Mouse (Mus musculus) liver, embryonic 14.5 days (tissue): Measurements from ENCODE around the gene Hmgb1. TPM values are rescaled to one million over a fixed set of nuclear protein-coding genes. Genes with fewer than 3 reads are reported as not detected.

Experiments
- ATAC-seq: fragments of 200-750 bp; cut with Nextera tagmentation; 2 replicates; pipeline ENCODE4 v1.8.0; 2017; ENCODE audit warnings: moderate number of reproducible peaks, mild to moderate bottlenecking, moderate library complexity; ENCODE audit not compliant: insufficient read depth
- DNase-seq, 3 experiments: peaks; one replicate each; pipeline ENCODE4 v3.0.0-alpha.2; 2012 to 2013; ENCODE audit warnings: low read depth in 3 of 3, low spot score in 3 of 3
- H3K27ac ChIP-seq: fragments of 300-500 bp; sonication (generic); 2 replicates; pipeline ENCODE4 v1.5.1; 2014; ENCODE audit warnings: moderate library complexity, mild to moderate bottlenecking, control low read depth, inconsistent platforms
- H3K27me3 ChIP-seq: fragments of 300-500 bp; sonication (generic); 2 replicates; pipeline ENCODE4 v1.6.1; 2014; ENCODE audit warnings: mild to moderate bottlenecking, low read length, moderate library complexity; ENCODE audit not compliant: control insufficient read depth, insufficient read depth
- H3K36me3 ChIP-seq: fragments of 300-500 bp; sonication (generic); replicated peaks from 2 replicates; pipeline ENCODE4 v1.6.1; 2014; ENCODE audit warnings: low read depth; ENCODE audit not compliant: control insufficient read depth, insufficient read depth
- H3K4me1 ChIP-seq, 2 experiments: fragments of 200-500 bp in 1 of 2; fragments of 300-500 bp in 1 of 2; sonication (generic) in 1 of 2; replicated peaks; 2 replicates each; pipeline ENCODE4 v1.6.1; 2012 to 2014; ENCODE audit warnings: antibody characterized with exemption in 1 of 2, inconsistent platforms in 1 of 2, low read length in 1 of 2; ENCODE audit not compliant: control insufficient read depth in 2 of 2, insufficient read depth in 2 of 2
- H3K4me2 ChIP-seq: fragments of 300-500 bp; sonication (generic); 2 replicates; pipeline ENCODE4 v1.6.1; 2014; ENCODE audit warnings: low read depth, mild to moderate bottlenecking, control low read depth, moderate library complexity
- H3K4me3 ChIP-seq, 2 experiments: fragments of 200-500 bp in 1 of 2; fragments of 300-500 bp in 1 of 2; sonication (generic) in 1 of 2; 2 replicates each; pipeline ENCODE4 v1.5.1; 2012 to 2014; ENCODE audit warnings: low read depth in 2 of 2, low read length in 2 of 2, mild to moderate bottlenecking in 2 of 2, control low read depth in 1 of 2, inconsistent platforms in 1 of 2, moderate library complexity in 1 of 2; ENCODE audit not compliant: insufficient read depth in 1 of 2
- H3K9ac ChIP-seq: fragments of 300-500 bp; sonication (generic); replicated peaks from 2 replicates; pipeline ENCODE4 v1.6.1; 2014; ENCODE audit warnings: mild to moderate bottlenecking, control low read depth, moderate library complexity
- H3K9me3 ChIP-seq: fragments of 300-500 bp; sonication (generic); 2 replicates; pipeline ENCODE4 v1.6.1; 2016; ENCODE audit warnings: low read length, mixed read lengths; ENCODE audit not compliant: control insufficient read depth
- CTCF ChIP-seq: IDR thresholded peaks from 2 replicates; pipeline ENCODE4 v1.5.1; 2016; ENCODE audit warnings: antibody characterized with exemption, low read depth, control low read depth
- EP300 ChIP-seq: IDR thresholded peaks from 2 replicates; pipeline ENCODE4 v1.6.1; 2016; ENCODE audit warnings: antibody characterized with exemption, low read depth
- WGBS: fragments of 180-500 bp; shearing (Covaris S2); extraction: QIAGEN DNeasy Blood & Tissue Kit; methylation state at CpG from one replicate; pipeline ENCODE4 v1.1.7; 2014; ENCODE audit not compliant: insufficient replicate concordance; 5-methylcytosine and 5-hydroxymethylcytosine counted together
- polyA plus RNA-seq, 2 experiments: library from polyadenylated mRNA; depleted of rRNA in 1 of 2; stranded (reverse) in 1 of 2; unstranded in 1 of 2; fragments of >200 nt; fragmentation: Nextera tagmentation in 1 of 2; extraction: Ambion mirVana in 1 of 2; gene quantifications; 2 replicates each; pipeline versions ENCODE4 v1.2.1 to v1.2.3; 2012 to 2014

The Hmgb1 gene
- polyA plus RNA-seq, 2 experiments: 176 to 555 TPM

DNA sequence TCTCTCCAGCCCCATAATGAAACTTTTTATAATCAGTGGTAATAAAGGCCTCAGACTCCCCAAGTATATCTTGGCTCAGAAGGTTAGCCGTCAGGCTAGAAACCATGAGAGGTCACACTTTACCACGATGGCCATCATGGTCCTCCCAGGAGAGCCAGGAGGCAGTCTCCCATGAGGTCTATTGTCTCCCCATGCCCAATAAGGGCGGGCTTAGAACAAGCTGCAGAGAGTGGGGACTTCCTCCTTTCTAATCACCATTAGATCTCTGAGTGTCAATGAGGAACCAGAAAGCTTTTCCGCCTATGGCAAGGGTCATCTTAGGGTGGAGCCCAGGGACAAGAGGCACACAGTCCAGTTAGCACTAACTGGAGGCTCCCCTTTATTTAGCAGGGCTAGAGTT lies 37.1 kb upstream of the Hmgb1 start:
- Histone ChIP-seq H3K27me3 (no peaks in the 10 kb centered on the region), H3K4me3 (no peak overlapping the region), H3K36me3 (peaks cover 5% of the 10 kb centered on the region), H3K9me3 (no peaks in the 10 kb centered on the region), H3K4me2 (no peak overlapping the region), H3K9ac (no peak overlapping the region), H3K27ac (no peak overlapping the region), H3K4me1 (peaks cover 19 to 26% of the 10 kb centered on the region in 2 experiments; a peak in 3 of 4 replicates)
- TF ChIP-seq CTCF: no peak
- no peak for TF ChIP-seq EP300
- WGBS: 47% methylated on average over 4 of the region's 4 CpGs
- ATAC-seq (no peak), DNase-seq (no peak)

DNA sequence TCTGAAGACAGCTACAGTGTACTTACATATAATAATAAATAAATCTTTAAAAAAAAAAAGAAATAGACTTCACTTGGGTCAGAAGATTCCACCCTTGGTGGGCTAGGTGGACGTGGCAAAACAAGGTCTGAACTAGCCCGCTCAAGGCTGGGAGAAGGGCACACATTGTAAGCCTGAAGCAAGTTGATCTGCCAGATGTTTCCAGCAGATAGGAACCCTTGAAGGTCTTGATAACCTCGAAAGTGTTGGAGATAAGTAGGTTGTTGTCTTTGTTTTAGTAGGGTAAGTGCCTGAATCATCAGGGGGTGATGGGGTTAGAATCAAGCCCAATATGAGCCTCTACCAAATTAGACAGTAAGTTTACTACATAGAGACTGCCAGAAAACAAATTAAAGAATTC lies 35.2 kb upstream of the Hmgb1 start:
- DNase-seq (peak; percentile 41 to 55 (median 50)), ATAC-seq (peak; percentile 71)
- no peaks in the 10 kb centered on the region for H3K27me3 ChIP-seq
- H3K4me1 ChIP-seq: peaks cover 19 to 26% of the 10 kb centered on the region in 2 experiments; a peak in 3 of 4 replicates
- H3K27ac ChIP-seq: no peak overlapping the region
- peak overlapping the region; percentile 20; the same call in 1 of the 2 replicates for H3K4me2 ChIP-seq
- H3K9ac ChIP-seq: no peak overlapping the region
- H3K4me3 ChIP-seq: no peak overlapping the region
- H3K9me3 ChIP-seq: no peaks in the 10 kb centered on the region
- TF ChIP-seq EP300 (peak; percentile 79), CTCF (no peak)
- WGBS: 10% methylated on average over 3 of the region's 3 CpGs
- H3K36me3 ChIP-seq: peaks cover 21% of the 10 kb centered on the region

DNA sequence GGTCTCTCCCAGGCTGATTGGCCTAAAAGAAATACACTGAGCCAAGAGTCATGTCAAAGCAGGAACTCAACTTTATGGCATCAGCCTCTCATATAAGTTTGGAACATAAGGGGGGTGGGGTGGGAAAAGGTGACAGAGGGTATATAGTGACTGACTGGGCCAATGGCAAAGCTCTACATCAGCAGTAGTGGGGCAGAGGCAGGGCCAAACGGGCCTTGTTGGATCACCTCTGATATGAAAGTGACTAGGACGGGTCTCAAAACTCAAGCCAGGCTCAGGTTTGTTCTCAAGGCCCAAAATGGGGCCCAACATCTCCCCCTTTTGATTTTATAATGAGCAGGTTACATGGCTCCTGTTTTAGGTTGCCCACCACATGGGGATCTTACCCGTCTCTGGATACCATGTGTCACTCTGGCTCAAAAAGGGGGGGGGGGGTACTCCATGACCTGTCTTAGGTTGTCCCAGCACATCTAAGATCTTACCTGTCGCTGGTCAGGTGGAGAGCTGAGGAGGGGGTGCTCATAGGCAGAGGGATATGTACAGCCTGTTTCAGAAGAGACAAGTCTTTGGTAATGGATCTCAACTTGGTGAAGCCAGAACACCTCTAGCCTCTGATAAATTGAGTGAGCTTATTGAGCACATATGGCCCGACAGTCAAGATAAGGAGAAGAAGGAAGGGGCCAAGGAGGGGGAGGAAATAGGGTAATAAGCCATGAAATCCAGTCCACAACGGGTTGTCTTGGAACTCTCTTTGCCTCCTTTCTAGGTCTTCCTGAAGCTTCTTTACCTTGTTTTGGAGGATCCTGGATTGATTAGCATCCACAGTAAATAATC lies 33.5 kb upstream of the Hmgb1 start:
- no peak overlapping the region for H3K27ac ChIP-seq
- WGBS: 49% methylated on average over 6 of the region's 6 CpGs
- ATAC-seq: no peak

DNA sequence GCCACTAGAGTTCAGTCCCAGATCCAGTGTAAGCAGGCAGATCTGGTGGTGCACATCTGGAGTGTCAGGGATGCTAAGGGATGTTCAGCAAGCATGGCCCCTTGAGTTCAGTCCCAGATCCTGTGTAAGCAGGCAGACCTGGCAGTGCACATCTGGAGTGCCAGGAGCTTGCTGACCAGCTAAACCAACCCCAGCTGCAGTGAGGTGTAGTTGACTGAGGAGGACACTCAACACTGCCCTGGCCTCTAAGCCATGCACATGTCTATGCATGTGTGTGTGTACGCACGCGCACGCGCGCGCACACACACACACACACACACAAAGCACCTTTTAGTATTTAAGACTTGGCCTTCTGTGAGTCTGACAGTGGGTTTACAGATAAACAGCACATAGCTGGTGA lies 31.3 kb upstream of the Hmgb1 start:
- 95% methylated on average over 7 of the region's 7 CpGs for WGBS
- H3K9ac ChIP-seq: no peak overlapping the region
- no peak overlapping the region for H3K4me3 ChIP-seq
- no peaks in the 10 kb centered on the region for H3K9me3 ChIP-seq
- H3K27me3 ChIP-seq: no peaks in the 10 kb centered on the region
- peaks cover 43% of the 10 kb centered on the region for H3K36me3 ChIP-seq
- no peak overlapping the region for H3K4me2 ChIP-seq
- no peak for DNase-seq
- ATAC-seq: no peak
- H3K4me1 ChIP-seq: peaks cover 19 to 26% of the 10 kb centered on the region in 2 experiments; a peak in 3 of 4 replicates
- TF ChIP-seq CTCF: no peak
- no peak for TF ChIP-seq EP300
- no peak overlapping the region for H3K27ac ChIP-seq

More for the DNA sequence above, 33.5 kb upstream of the Hmgb1 start:
- H3K27me3 ChIP-seq: no peaks in the 10 kb centered on the region
- peaks cover 19 to 26% of the 10 kb centered on the region in 2 experiments; a peak in 3 of 4 replicates for H3K4me1 ChIP-seq
- H3K4me2 ChIP-seq: no peak overlapping the region
- no peaks in the 10 kb centered on the region for H3K9me3 ChIP-seq
- H3K9ac ChIP-seq: no peak overlapping the region
- TF ChIP-seq EP300 (no peak), CTCF (no peak)
- DNase-seq: no peak
- H3K36me3 ChIP-seq: peaks cover 38% of the 10 kb centered on the region
- no peak overlapping the region for H3K4me3 ChIP-seq

DNA sequence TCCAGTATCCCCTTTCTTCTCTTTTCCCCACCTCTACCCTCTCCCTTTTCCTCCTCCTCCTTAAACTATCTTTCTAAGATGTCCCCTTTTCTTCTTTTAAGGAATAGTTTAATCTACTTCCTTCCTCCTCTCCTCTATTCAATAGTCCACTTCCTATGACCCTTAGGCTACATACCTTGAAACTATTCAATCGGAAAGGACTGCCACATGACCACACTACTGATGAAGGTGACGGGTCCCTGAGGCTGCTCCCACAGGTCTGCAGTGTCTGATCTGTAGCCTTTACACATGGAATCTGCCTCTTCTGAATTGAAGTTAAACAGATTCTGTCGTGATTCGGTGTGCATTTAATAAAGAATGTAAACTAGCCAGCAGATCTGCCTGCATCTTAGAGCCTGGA lies 28.5 kb upstream of the Hmgb1 start:
- H3K27me3 ChIP-seq: no peaks in the 10 kb centered on the region
- peaks cover 0 to 7% of the 10 kb centered on the region in 2 experiments; a peak in 3 of 4 replicates for H3K4me1 ChIP-seq
- DNase-seq (no peak), ATAC-seq (no peak)
- H3K9me3 ChIP-seq: no peaks in the 10 kb centered on the region
- H3K27ac ChIP-seq: no peak overlapping the region
- 73% methylated on average over 4 of the region's 4 CpGs for WGBS
- no peak overlapping the region for H3K4me2 ChIP-seq
- TF ChIP-seq CTCF (no peak), EP300 (no peak)
- H3K9ac ChIP-seq: no peak overlapping the region
- H3K4me3 ChIP-seq: no peak overlapping the region
- peaks cover 59% of the 10 kb centered on the region for H3K36me3 ChIP-seq
